17 mouse cellular contexts compared by ENCODE assay signal in genomic region chr9:22376086-22376485, GRCm38 (mm10). TPM values are rescaled to one million over a fixed set of nuclear protein-coding genes. Genes with fewer than 3 reads are reported as not detected.
DNase-seq lines count a peak whose midpoint lies in the region; ATAC-seq and TF ChIP-seq lines count a peak whose summit lies in the region.
"Had no signal": no experiment of that assay in that cellular context is flagged by ENCODE, and none has a peak within 500 bp of the region (broad histone marks: within the 10 kb centered on the region; RNA-seq: fewer than 3 reads in every experiment).

No protein-coding gene starts in this region.

- H3K36me3 ChIP-seq in midbrain, postnatal 0 days (ENCODE audit: insufficient read depth, low read length), result no peaks in the 10 kb centered on the region
- H3K36me3 ChIP-seq in midbrain, embryonic 13.5 days, result peaks cover 45% of the 10 kb centered on the region

- no peak overlapping the region for H3K4me2 ChIP-seq in midbrain, postnatal 0 days (ENCODE audit: low read depth, low read length, poor library complexity, severe bottlenecking)
- H3K4me2 ChIP-seq in midbrain, embryonic 13.5 days (replicated peaks), result no peak overlapping the region
- H3K4me2 ChIP-seq: intestine, embryonic 15.5 days; liver, embryonic 12.5 days; midbrain, embryonic 11.5 days; neural tube, embryonic 12.5 days had no signal

- no peak for TF ChIP-seq CTCF in midbrain, postnatal 0 days (IDR thresholded peaks at IDR 0.05)

- no peak overlapping the region for H3K27ac ChIP-seq in midbrain, postnatal 0 days (ENCODE audit: low read depth, low read length)
- no peak overlapping the region for H3K27ac ChIP-seq in midbrain, embryonic 13.5 days
- H3K27ac ChIP-seq: embryonic facial prominence, embryonic 10.5 days; intestine, embryonic 15.5 days; liver, embryonic 12.5 days; neural tube, embryonic 12.5 days had no signal

- H3K9me3 ChIP-seq in midbrain, postnatal 0 days (ENCODE audit: low read length), result no peaks in the 10 kb centered on the region
- H3K9me3 ChIP-seq in midbrain, embryonic 13.5 days, result no peaks in the 10 kb centered on the region
- H3K9me3 ChIP-seq: intestine, embryonic 15.5 days; liver, embryonic 12.5 days; neural tube, embryonic 12.5 days had no signal

- ATAC-seq in frontal cortex, adult (ENCODE audit: low TSS enrichment), result peak; percentile 59; the same call in 1 of the 2 replicates
- no peak for ATAC-seq in midbrain, postnatal 0 days (ENCODE audit: low FRiP score)
- no peak for ATAC-seq in midbrain, embryonic 13.5 days
- no peak for ATAC-seq in megakaryocyte progenitor cell, adult 5-6 weeks (replicated peaks; ENCODE audit: poor library complexity)
- no peak for ATAC-seq in megakaryocyte, adult 5-6 weeks (ENCODE audit: poor library complexity, severe bottlenecking)
- ATAC-seq: intestine, embryonic 15.5 days; liver, embryonic 12.5 days; lung, postnatal 0 days had no signal

- no peaks in the 10 kb centered on the region for H3K4me1 ChIP-seq in midbrain, postnatal 0 days (ENCODE audit: insufficient read depth, low read length)
- H3K4me1 ChIP-seq in midbrain, embryonic 13.5 days (replicated peaks), result no peaks in the 10 kb centered on the region
- H3K4me1 ChIP-seq: embryonic facial prominence, embryonic 10.5 days; intestine, embryonic 15.5 days; liver, embryonic 12.5 days; neural tube, embryonic 12.5 days had no signal

- DNase-seq in frontal cortex, postnatal 10 days (ENCODE audit: low spot score in 2 of 2), result no peak
- DNase-seq in midbrain, postnatal 0 days (ENCODE audit: low spot score), result peak; percentile 9
- DNase-seq in layer of hippocampus, adult 9-11 months, result peak; percentile 85
- DNase-seq in right cerebral cortex, postnatal 25 days, result peak; percentile 14
- DNase-seq: adrenal gland, postnatal 36 days; heart, postnatal 14 days; thymus, adult 18-20 months had no signal

- no peaks in the 10 kb centered on the region for H3K27me3 ChIP-seq in midbrain, postnatal 0 days (ENCODE audit: insufficient read depth, low read length)
- no peaks in the 10 kb centered on the region for H3K27me3 ChIP-seq in midbrain, embryonic 13.5 days
- H3K27me3 ChIP-seq: intestine, embryonic 15.5 days; liver, embryonic 12.5 days; neural tube, embryonic 12.5 days had no signal

- 66% methylated on average over 5 of the region's 5 CpGs for WGBS in midbrain, postnatal 0 days
- WGBS in midbrain, embryonic 13.5 days, result 79% methylated on average over 5 of the region's 5 CpGs

- no peak overlapping the region for H3K9ac ChIP-seq in midbrain, postnatal 0 days (replicated peaks; ENCODE audit: low read length, poor library complexity, severe bottlenecking)
- no peak overlapping the region for H3K9ac ChIP-seq in midbrain, embryonic 13.5 days (replicated peaks)
- H3K9ac ChIP-seq: intestine, embryonic 15.5 days; liver, embryonic 12.5 days; neural tube, embryonic 12.5 days had no signal

- H3K4me3 ChIP-seq in midbrain, postnatal 0 days (ENCODE audit: low read depth, low read length), result no peak overlapping the region
- H3K4me3 ChIP-seq in midbrain, embryonic 13.5 days (replicated peaks), result no peak overlapping the region
- H3K4me3 ChIP-seq: embryonic facial prominence, embryonic 10.5 days; intestine, embryonic 15.5 days; liver, embryonic 12.5 days; neural tube, embryonic 12.5 days had no signal

RNA-seq across cellular contexts. Expression of gene Anln, which starts 12.9 kb away (rescaled TPM):
- 3.6 and 6.0 TPM in 2 replicates for total RNA-seq in midbrain, postnatal 0 days (2014; rRNA removed)
- polyA plus RNA-seq in midbrain, postnatal 0 days (2015; fragmentation: Nextera tagmentation; extraction: Ambion mirVana), result 1.3 and 1.7 TPM in 2 replicates
- polyA plus RNA-seq in midbrain, embryonic 13.5 days (2015; fragmentation: Nextera tagmentation; extraction: Ambion mirVana), result 10.7 and 12.1 TPM in 2 replicates
- 68.3 and 76.2 TPM in 2 replicates for total RNA-seq in megakaryocyte progenitor cell, adult 5-6 weeks (2015)
- 44.9 and 58.8 TPM in 2 replicates for total RNA-seq in megakaryocyte progenitor cell, adult 5-6 weeks (2017)
- 100 and 102 TPM in 2 replicates for total RNA-seq in megakaryocyte, adult 5-6 weeks (2015)
- total RNA-seq in megakaryocyte, adult 5-6 weeks (2017), result 73.3 and 81.7 TPM in 2 replicates

RNA-seq across cellular contexts. Expression of gene 9530077C05Rik, which starts 35.2 kb away (rescaled TPM):
- total RNA-seq in midbrain, postnatal 0 days (2014; rRNA removed), result 18.7 and 21.5 TPM in 2 replicates
- 19.3 and 20.2 TPM in 2 replicates for polyA plus RNA-seq in midbrain, postnatal 0 days (2015; fragmentation: Nextera tagmentation; extraction: Ambion mirVana)
- polyA plus RNA-seq in midbrain, embryonic 13.5 days (2015; fragmentation: Nextera tagmentation; extraction: Ambion mirVana), result 9.2 and 9.9 TPM in 2 replicates
- 2.1 and 2.5 TPM in 2 replicates for total RNA-seq in megakaryocyte progenitor cell, adult 5-6 weeks (2015)
- total RNA-seq in megakaryocyte progenitor cell, adult 5-6 weeks (2017), result 2.2 and 5.4 TPM in 2 replicates
- 2.2 and 2.7 TPM in 2 replicates for total RNA-seq in megakaryocyte, adult 5-6 weeks (2015)
- 3.4 and 5.8 TPM in 2 replicates for total RNA-seq in megakaryocyte, adult 5-6 weeks (2017)

Comparison
In these comparisons a context has a peak if more than half of its experiments do, and no peak if none do; other contexts are left out.
1. DNase-seq: peak in midbrain, postnatal 0 days (single experiment), layer of hippocampus, adult 9-11 months (single experiment) and right cerebral cortex, postnatal 25 days (single experiment); none in frontal cortex, postnatal 10 days (0 of 2).